Mouse (Mus musculus) lung, postnatal 0 days (tissue): ENCODE measurements around the gene Gle1. TPM values are rescaled to one million over a fixed set of nuclear protein-coding genes. Genes with fewer than 3 reads are reported as not detected.

Source experiments
- ATAC-seq: fragments of 200-750 bp; cut with Nextera tagmentation; 2 replicates; pipeline ENCODE4 v1.8.0; 2017; ENCODE audit warnings: moderate library complexity
- DNase-seq: peaks from one replicate; pipeline ENCODE4 v3.0.0-alpha.2; 2016; ENCODE audit warnings: low spot score
- H3K27ac ChIP-seq: fragments of 300-500 bp; sonication (generic); 2 replicates; pipeline ENCODE4 v1.5.1; 2014; ENCODE audit warnings: antibody characterized with exemption, mild to moderate bottlenecking, low read length, mixed read lengths
- H3K27me3 ChIP-seq: fragments of 300-500 bp; sonication (generic); replicated peaks from 2 replicates; pipeline ENCODE4 v1.6.1; 2014; ENCODE audit warnings: low read length, mixed read lengths; ENCODE audit not compliant: insufficient read depth
- H3K36me3 ChIP-seq: fragments of 300-500 bp; sonication (generic); 2 replicates; pipeline ENCODE4 v1.6.1; 2014; ENCODE audit warnings: low read length, mixed read lengths; ENCODE audit not compliant: insufficient read depth
- H3K4me1 ChIP-seq: fragments of 300-500 bp; sonication (generic); 2 replicates; pipeline ENCODE4 v1.6.1; 2014; ENCODE audit warnings: antibody characterized with exemption, low read depth, low read length, mixed read lengths; ENCODE audit not compliant: insufficient read depth
- H3K4me2 ChIP-seq: fragments of 300-500 bp; sonication (generic); replicated peaks from 2 replicates; pipeline ENCODE4 v1.6.1; 2014; ENCODE audit warnings: low read depth, mild to moderate bottlenecking, low read length, moderate library complexity, mixed read lengths
- H3K4me3 ChIP-seq: fragments of 300-500 bp; sonication (generic); 2 replicates; pipeline ENCODE4 v1.5.1; 2014; ENCODE audit warnings: low read depth, low read length
- H3K9ac ChIP-seq: fragments of 300-500 bp; sonication (generic); replicated peaks from 2 replicates; pipeline ENCODE4 v1.6.1; 2014; ENCODE audit warnings: low read depth, mild to moderate bottlenecking
- H3K9me3 ChIP-seq: fragments of 300-500 bp; sonication (generic); 2 replicates; pipeline ENCODE4 v1.6.1; 2016; ENCODE audit warnings: low read length, mixed read lengths
- CTCF ChIP-seq: IDR thresholded peaks from 2 replicates; pipeline ENCODE4 v1.5.1; 2016; ENCODE audit warnings: antibody characterized with exemption, mild to moderate bottlenecking
- EP300 ChIP-seq: IDR thresholded peaks from 2 replicates; pipeline ENCODE4 v1.6.1; 2016; ENCODE audit warnings: antibody characterized with exemption, mild to moderate bottlenecking, control low read depth
- WGBS: fragments of 180-500 bp; shearing (Covaris S2); extraction: QIAGEN DNeasy Blood & Tissue Kit; methylation state at CpG from one replicate; pipeline ENCODE4 v1.1.7; 2014; 5-methylcytosine and 5-hydroxymethylcytosine counted together
- polyA plus RNA-seq: library from polyadenylated mRNA; unstranded; fragments of >200 nt; fragmentation: Nextera tagmentation; extraction: Ambion mirVana; gene quantifications from 2 replicates; pipeline ENCODE4 v1.2.1, GENCODE M21; 2015

Gene Gle1
- polyA plus RNA-seq, 1 experiment from 2014 or later, result 33.2 TPM

- H3K27ac ChIP-seq, result no peak overlapping the region
- H3K4me2 ChIP-seq, result no peak overlapping the region
- H3K9ac ChIP-seq, result no peak overlapping the region
- DNase-seq (no peak), ATAC-seq (no peak)
- no peak for TF ChIP-seq EP300
- no peak for TF ChIP-seq CTCF
- peaks cover 38% of the 10 kb centered on the region for H3K36me3 ChIP-seq
- no peaks in the 10 kb centered on the region for H3K9me3 ChIP-seq
- H3K27me3 ChIP-seq, result no peaks in the 10 kb centered on the region
- 89% methylated on average over 5 of the region's 5 CpGs for WGBS
- no peaks in the 10 kb centered on the region for H3K4me1 ChIP-seq
- H3K4me3 ChIP-seq, result no peak overlapping the region
Measured at GRCm38 (mm10) chr2:29948896-29949295, 13.7 kb downstream of the Gle1 start.

GRCm38 (mm10) chr2:29961246-29961645 is 26.0 kb downstream of the Gle1 start:
- H3K4me1 ChIP-seq, result no peaks in the 10 kb centered on the region
- H3K4me2 ChIP-seq, result no peak overlapping the region
- no peak for TF ChIP-seq CTCF
- TF ChIP-seq EP300, result no peak
- DNase-seq (no peak), ATAC-seq (no peak)
- H3K4me3 ChIP-seq, result no peak overlapping the region
- no peaks in the 10 kb centered on the region for H3K27me3 ChIP-seq
- no peak overlapping the region for H3K9ac ChIP-seq
- WGBS, result 96% methylated on average over 7 of the region's 7 CpGs
- H3K36me3 ChIP-seq, result peaks cover 8% of the 10 kb centered on the region; the same call in 1 of the 2 replicates
- no peak overlapping the region for H3K27ac ChIP-seq
- H3K9me3 ChIP-seq, result no peaks in the 10 kb centered on the region

DNA sequence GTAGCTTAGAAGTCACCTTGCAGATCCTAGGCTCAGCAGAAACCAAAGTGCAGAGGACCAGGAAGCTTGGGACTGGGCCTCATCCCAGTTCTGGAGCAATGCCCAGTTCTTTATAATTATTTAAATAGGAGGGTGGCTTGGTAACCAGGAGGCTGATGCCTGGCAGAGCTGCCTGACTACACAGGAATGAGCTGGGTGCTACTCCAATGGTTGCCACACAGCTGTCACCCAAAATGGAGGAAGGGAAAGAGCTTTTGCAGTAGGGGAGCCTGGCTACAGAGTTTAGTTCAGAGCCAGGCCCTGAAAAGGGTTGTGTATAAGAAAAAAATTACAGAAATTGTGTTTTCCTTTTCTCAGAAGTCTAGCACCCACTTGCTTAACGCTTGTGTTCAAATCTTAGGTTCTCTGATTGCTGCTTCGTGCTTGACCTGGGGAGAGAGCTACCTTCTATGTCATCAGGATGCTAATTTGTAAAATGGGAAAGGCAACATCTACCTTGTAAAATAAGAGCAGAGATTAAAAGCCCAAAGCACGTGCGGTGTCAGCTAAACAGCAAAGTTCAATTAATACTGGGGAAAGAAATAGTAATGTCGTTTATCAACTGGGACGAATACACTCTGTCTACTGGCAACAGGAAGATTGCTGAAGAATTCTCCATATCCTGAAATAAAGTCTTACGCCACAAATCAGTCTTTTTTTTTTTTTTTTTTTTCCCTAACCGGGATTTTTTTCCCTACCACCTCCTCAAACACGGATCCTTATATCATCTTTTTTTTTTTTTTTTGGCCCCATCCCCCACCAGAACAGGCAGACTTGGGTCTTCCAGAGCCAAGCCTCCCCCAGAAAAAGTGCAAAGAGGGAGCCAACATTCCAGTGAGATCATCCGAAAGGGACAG is 29.4 kb downstream of the Gle1 start:
- ATAC-seq, result peak; percentile 2
- no peaks in the 10 kb centered on the region for H3K9me3 ChIP-seq
- TF ChIP-seq CTCF (no peak), EP300 (peak; percentile 89)
- 0 out of 2 replicates have a peak overlapping the region, but pooled peaks have one; percentile 97 for H3K9ac ChIP-seq
- no peaks in the 10 kb centered on the region for H3K36me3 ChIP-seq
- peak overlapping the region; percentile 99 for H3K4me3 ChIP-seq
- H3K27me3 ChIP-seq, result no peaks in the 10 kb centered on the region
- peak overlapping the region; percentile 89 for H3K27ac ChIP-seq
- peaks cover 17% of the 10 kb centered on the region; the same call in 1 of the 2 replicates for H3K4me1 ChIP-seq
- peak; percentile 91 for DNase-seq
- WGBS, result 11% methylated on average over 10 of the region's 10 CpGs
- peak overlapping the region; percentile 70 for H3K4me2 ChIP-seq

DNA sequence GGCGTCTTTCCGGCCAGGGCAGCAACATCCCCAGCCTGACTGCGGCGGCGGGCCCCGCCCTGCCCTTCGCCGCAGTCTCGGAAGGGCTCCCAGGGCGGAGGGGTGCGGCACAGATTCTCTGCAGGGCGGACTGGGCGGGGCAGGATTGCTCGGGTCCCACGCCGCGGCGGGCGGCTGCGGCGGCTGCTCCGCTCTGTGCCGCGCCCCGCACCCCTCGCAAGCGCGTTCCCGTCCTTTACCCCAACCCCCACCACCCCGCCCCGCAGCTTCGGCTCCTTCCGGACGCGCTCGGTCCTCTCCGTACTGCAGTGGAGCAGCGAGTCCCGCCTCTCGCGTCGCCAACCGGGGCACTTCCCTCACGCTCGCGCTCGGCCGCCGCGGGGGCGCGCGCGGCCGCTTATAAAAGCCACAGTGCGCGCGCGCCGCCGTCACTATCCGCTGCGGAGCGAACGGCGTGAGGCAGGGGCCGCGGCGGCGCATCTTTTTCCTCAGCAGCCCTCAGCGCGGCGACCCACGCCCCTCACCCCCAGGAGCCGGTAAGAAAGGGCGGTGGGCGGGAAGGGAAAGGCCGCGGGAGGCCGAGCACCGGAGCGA is 30.1 kb downstream of the Gle1 start, which contains the start of gene Sptan1:
TSS of gene Sptan1 (plus strand) at position 311 of the 594 bp plus-strand sequence.
- Histone ChIP-seq H3K27ac (peak within 1 kb of the TSS; percentile 89), H3K4me2 (peak within 1 kb of the TSS; percentile 70), H3K36me3 (no peaks in the 10 kb centered on the region), H3K4me3 (peak within 1 kb of the TSS; percentile 99), H3K9me3 (no peaks in the 10 kb centered on the region), H3K4me1 (peaks cover 17% of the 10 kb centered on the region; the same call in 1 of the 2 replicates), H3K27me3 (no peaks in the 10 kb centered on the region), H3K9ac (peak within 1 kb of the TSS; percentile 97)
- TF ChIP-seq CTCF (no peak), EP300 (no peak)
- DNase-seq (peak; percentile 98), ATAC-seq (peak; percentile 99)
- WGBS, result 1% methylated on average over 60 of the region's 82 CpGs

DNA sequence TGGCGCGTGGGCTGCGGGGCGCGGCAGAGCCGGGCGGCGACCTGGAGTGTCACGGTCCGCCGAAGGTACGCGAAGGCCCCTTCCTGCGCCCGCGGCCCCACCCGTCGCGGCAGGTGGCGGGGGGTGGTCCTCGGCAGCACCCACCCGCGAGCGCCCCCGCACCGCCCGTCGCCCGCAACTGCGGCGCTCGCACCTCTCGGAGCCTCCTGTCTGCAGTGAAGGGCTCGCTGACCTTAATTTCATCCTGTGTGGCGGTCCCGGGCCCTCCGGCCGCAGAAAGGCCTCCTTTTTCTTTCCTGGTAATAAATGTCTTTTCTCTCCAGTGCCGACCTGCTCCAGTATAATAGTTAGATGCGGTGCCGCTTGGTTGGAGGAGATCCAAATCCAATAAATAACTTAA is 30.7 kb downstream of the Gle1 start:
- Histone ChIP-seq H3K9me3 (no peaks in the 10 kb centered on the region), H3K9ac (peak overlapping the region; percentile 97), H3K36me3 (no peaks in the 10 kb centered on the region), H3K27me3 (no peaks in the 10 kb centered on the region), H3K4me3 (peak overlapping the region; percentile 99), H3K4me1 (peaks cover 17% of the 10 kb centered on the region; the same call in 1 of the 2 replicates), H3K4me2 (peak overlapping the region; percentile 70), H3K27ac (peak overlapping the region; percentile 89)
- DNase-seq, result peak; percentile 31
- 0% methylated on average over 25 of the region's 41 CpGs for WGBS
- ATAC-seq, result peak; percentile 4
- TF ChIP-seq EP300 (no peak), CTCF (peak; percentile 32)

GRCm38 (mm10) chr2:29966826-29967225 is 31.6 kb downstream of the Gle1 start:
- peak overlapping the region; percentile 70 for H3K4me2 ChIP-seq
- H3K4me3 ChIP-seq, result peak overlapping the region; percentile 99
- H3K27me3 ChIP-seq, result no peaks in the 10 kb centered on the region
- H3K27ac ChIP-seq, result no peak overlapping the region
- H3K36me3 ChIP-seq, result no peaks in the 10 kb centered on the region
- DNase-seq, result peak; percentile 43
- peaks cover 19% of the 10 kb centered on the region; the same call in 1 of the 2 replicates for H3K4me1 ChIP-seq
- TF ChIP-seq EP300 (no peak), CTCF (no peak)
- peak overlapping the region; percentile 97; the same call in 1 of the 2 replicates for H3K9ac ChIP-seq
- 46% methylated on average over 2 of the region's 2 CpGs for WGBS
- no peaks in the 10 kb centered on the region for H3K9me3 ChIP-seq
- no peak for ATAC-seq
